In the genomic region with DNA sequence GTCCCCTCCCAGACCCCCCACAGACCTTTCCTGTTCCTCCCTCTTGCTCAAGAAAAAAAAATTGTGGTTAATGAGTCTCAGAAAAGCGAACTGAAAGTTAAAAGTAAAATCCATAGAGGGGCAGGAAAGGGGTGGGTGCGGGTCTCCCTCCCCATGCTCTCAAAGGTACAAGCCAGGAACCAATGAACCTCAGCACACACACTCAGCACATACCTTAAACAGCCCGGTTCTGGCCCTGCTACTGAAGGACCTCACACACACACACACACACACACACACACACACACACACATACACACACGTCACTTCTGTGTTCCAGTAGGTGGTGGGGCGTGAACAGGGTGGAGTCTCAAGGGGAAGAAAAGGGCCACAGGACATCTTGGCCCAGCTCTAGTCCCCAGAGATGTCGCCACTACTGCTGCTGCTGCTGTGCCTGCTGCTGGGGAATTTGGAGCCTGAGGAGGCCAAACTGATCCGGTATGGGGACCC, we compare ENCODE assay signal across 12 mouse cellular contexts. TPM values are rescaled to one million over a fixed set of nuclear protein-coding genes. Genes with fewer than 3 reads are reported as not detected.
A peak's percentile ranks its signal among the peaks of the same experiment; 100 is the strongest.
DNase-seq lines count a peak whose midpoint lies in the region; ATAC-seq and TF ChIP-seq lines count a peak whose summit lies in the region.
"Had no signal": no experiment of that assay in that cellular context is flagged by ENCODE, and none has a peak within 500 bp of the region (broad histone marks: within the 10 kb centered on the region; RNA-seq: fewer than 3 reads in every experiment).

TSS of gene Napsa (plus strand) at position 168 of the 489 bp plus-strand sequence.

- no peaks in the 10 kb centered on the region for H3K4me1 ChIP-seq in thymus, adult 2 months (replicated peaks; ENCODE audit: control insufficient read depth, insufficient read depth, low read length)
- H3K4me1 ChIP-seq: hindbrain, embryonic 13.5 days; limb, embryonic 13.5 days; stomach, embryonic 15.5 days had no signal

- no peak for DNase-seq in thymus, adult 2 months
- DNase-seq in thymus, postnatal 25 days = no peak
- DNase-seq in kidney, postnatal 10 days = peak; percentile 67
- no peak for DNase-seq in cerebellum, adult 9-11 months
- DNase-seq in testis, postnatal 14 days (ENCODE audit: low spot score) = no peak
- no peak for DNase-seq in gastrocnemius, adult 8-10 months (ENCODE audit: low spot score in 2 of 2)

- ATAC-seq in megakaryocyte, adult 5-6 weeks (ENCODE audit: poor library complexity, severe bottlenecking) = peak; percentile 93
- ATAC-seq in CD4-positive, CD25-positive, alpha-beta regulatory T cell, adult 4 months = no peak

- no peak for TF ChIP-seq CTCF in thymus, adult 2 months (IDR thresholded peaks at IDR 0.05; ENCODE audit: borderline replicate concordance, control insufficient read depth, extremely low read depth, insufficient read depth, low read length, poor library complexity)

- no peak within 1 kb of the TSS for H3K27ac ChIP-seq in thymus, adult 2 months (ENCODE audit: control insufficient read depth, insufficient read depth, low read length)
- H3K27ac ChIP-seq: hindbrain, embryonic 13.5 days; limb, embryonic 13.5 days; stomach, embryonic 15.5 days had no signal

- TF ChIP-seq POLR2A in thymus, adult 2 months (IDR thresholded peaks at IDR 0.05; ENCODE audit: control insufficient read depth, extremely low read depth, insufficient read depth, low read length, poor library complexity) = no peak

- no peaks in the 10 kb centered on the region for H3K36me3 ChIP-seq in thymus, adult 2 months (ENCODE audit: control insufficient read depth, insufficient read depth, low read length)
- H3K36me3 ChIP-seq: hindbrain, embryonic 13.5 days; limb, embryonic 13.5 days; stomach, embryonic 15.5 days had no signal

- no peaks in the 10 kb centered on the region for H3K27me3 ChIP-seq in thymus, adult 2 months (ENCODE audit: control insufficient read depth, insufficient read depth, low read length)
- H3K27me3 ChIP-seq: stomach, embryonic 15.5 days had no signal

- WGBS in thymus, adult 2 months = 3% methylated on average over 7 of the region's 7 CpGs

- H3K4me3 ChIP-seq in thymus, adult 2 months (ENCODE audit: control insufficient read depth, insufficient read depth, low read length) = no peak within 1 kb of the TSS
- H3K4me3 ChIP-seq: hindbrain, embryonic 13.5 days; limb, embryonic 13.5 days; stomach, embryonic 15.5 days had no signal

RNA-seq across cellular contexts. Expression of gene Napsa, which starts in this region (rescaled TPM):
- polyA plus RNA-seq in thymus, adult 2 months (2012; rRNA removed) = 28.0 and 32.0 TPM in 2 replicates
- total RNA-seq in megakaryocyte, adult 5-6 weeks (2015) = 473 and 485 TPM in 2 replicates
- 207 and 235 TPM in 2 replicates for total RNA-seq in megakaryocyte, adult 5-6 weeks (2017)
- polyA plus RNA-seq in CD4-positive, CD25-positive, alpha-beta regulatory T cell, adult 4 months (2017; shearing (Covaris generic)) = 1 to 10 TPM in 1 of 2 experiments, under 1 TPM in 1; 0.52 to 6.7 TPM
- total RNA-seq in gastrocnemius, adult 8-10 months (2022) = under 1 TPM in 3 of 4 experiments, not detected in 1; 0.22 to 0.46 (median 0.40) TPM
- total RNA-seq: MEL had no signal

Comparison
In these comparisons a context has a peak if more than half of its experiments do, and no peak if none do; other contexts are left out.
1. RNA of gene Napsa (total RNA-seq): 207 to 485 TPM in megakaryocyte, adult 5-6 weeks; 0.22 to 0.46 TPM in gastrocnemius, adult 8-10 months; every median in the first group is over 100 times any median in the second.